Mouse (Mus musculus): Measurements from ENCODE around the gene Snrpd3. TPM values are rescaled to one million over a fixed set of nuclear protein-coding genes. Genes with fewer than 3 reads are reported as not detected.

Snrpd3 gene
- polyA plus RNA-seq, 1 experiment from 2014 or later = 178 TPM

- H3K36me3 ChIP-seq (ENCODE audit: control insufficient read depth, insufficient read depth, low read length) = no peaks in the 10 kb centered on the region
- H3K9ac ChIP-seq (ENCODE audit: low read depth, low read length) = no peak overlapping the region
- no peak overlapping the region; the same call in 1 of the 2 replicates for H3K27ac ChIP-seq (ENCODE audit: low read depth, low read length)
- no peak overlapping the region for H3K4me3 ChIP-seq (ENCODE audit: low read length)
- H3K27me3 ChIP-seq (ENCODE audit: control insufficient read depth, insufficient read depth, low read length) = peaks cover 12% of the 10 kb centered on the region
- H3K4me1 ChIP-seq (ENCODE audit: control insufficient read depth, insufficient read depth, low read length) = peaks cover 23% of the 10 kb centered on the region
- no peak for ATAC-seq (ENCODE audit: low FRiP score, low TSS enrichment)
- no peaks in the 10 kb centered on the region for H3K9me3 ChIP-seq (ENCODE audit: control insufficient read depth, low read length)
- WGBS = 66% methylated on average over 6 of the region's 6 CpGs
- H3K4me2 ChIP-seq (replicated peaks; ENCODE audit: low read depth, low read length) = no peak overlapping the region
These were observed 38.2 kb downstream of the Snrpd3 start for GRCm38 (mm10) chr10:75555557-75555956.

DNA sequence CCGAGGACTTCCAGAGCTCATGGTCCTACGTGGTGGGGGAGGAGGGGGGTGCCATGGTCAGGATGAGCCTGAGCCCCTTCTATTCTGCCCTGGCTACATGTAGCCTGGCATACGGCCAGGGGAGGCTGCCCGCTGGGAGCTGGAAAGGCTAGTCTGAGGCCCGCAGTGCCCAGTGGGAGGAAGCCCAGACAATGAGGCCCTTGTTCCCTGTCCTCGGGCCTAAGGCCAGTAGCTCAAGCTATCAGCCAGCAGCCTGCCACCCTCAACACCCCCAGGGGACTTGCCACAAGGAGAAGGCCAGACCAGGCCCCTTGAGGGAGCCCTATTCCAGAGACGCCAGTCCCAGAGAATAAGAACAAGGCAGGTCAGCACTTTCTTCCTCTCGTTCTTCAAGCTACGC, 38.7 kb downstream of the Snrpd3 start:
- Histone ChIP-seq H3K27ac (ENCODE audit: low read depth, low read length) (peak overlapping the region; percentile 62), H3K4me1 (ENCODE audit: control insufficient read depth, insufficient read depth, low read length) (peaks cover 23% of the 10 kb centered on the region)

DNA sequence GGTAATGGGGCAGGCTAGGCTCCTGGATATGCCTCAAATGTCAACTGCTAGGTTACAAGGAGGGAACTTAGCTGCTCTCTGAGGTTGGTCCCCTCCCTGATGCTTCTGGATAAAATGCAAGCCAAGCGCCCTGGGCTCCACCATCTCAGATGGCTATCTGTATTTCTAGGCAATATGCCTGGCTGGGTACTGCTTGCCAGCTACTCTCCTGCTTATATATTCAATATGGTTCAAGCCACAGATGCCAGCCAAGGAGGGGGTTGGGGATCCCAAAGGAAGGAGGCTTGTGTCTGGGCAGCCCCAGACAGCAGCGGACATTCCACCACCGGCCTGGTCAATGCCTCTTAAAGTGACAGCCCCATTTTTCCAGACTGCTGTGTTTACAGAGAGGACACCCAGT, 41.2 kb downstream of the Snrpd3 start:
- Histone ChIP-seq H3K36me3 (ENCODE audit: control insufficient read depth, insufficient read depth, low read length) (no peaks in the 10 kb centered on the region), H3K4me1 (ENCODE audit: control insufficient read depth, insufficient read depth, low read length) (peaks cover 23% of the 10 kb centered on the region; the same call in 1 of the 2 replicates), H3K4me3 (ENCODE audit: low read length) (no peak overlapping the region), H3K9ac (ENCODE audit: low read depth, low read length) (no peak overlapping the region), H3K27ac (ENCODE audit: low read depth, low read length) (no peak overlapping the region), H3K27me3 (ENCODE audit: control insufficient read depth, insufficient read depth, low read length) (peaks cover 21% of the 10 kb centered on the region), H3K4me2 (replicated peaks; ENCODE audit: low read depth, low read length) (no peak overlapping the region), H3K9me3 (ENCODE audit: control insufficient read depth, low read length) (no peaks in the 10 kb centered on the region)
- WGBS = 27% methylated on average over 3 of the region's 3 CpGs
- ATAC-seq (ENCODE audit: low FRiP score, low TSS enrichment) = no peak

More for the DNA sequence above, 38.7 kb downstream of the Snrpd3 start:
- Histone ChIP-seq H3K4me2 (replicated peaks; ENCODE audit: low read depth, low read length) (no peak overlapping the region), H3K36me3 (ENCODE audit: control insufficient read depth, insufficient read depth, low read length) (no peaks in the 10 kb centered on the region), H3K9ac (ENCODE audit: low read depth, low read length) (no peak overlapping the region), H3K27me3 (ENCODE audit: control insufficient read depth, insufficient read depth, low read length) (peaks cover 16% of the 10 kb centered on the region), H3K9me3 (ENCODE audit: control insufficient read depth, low read length) (no peaks in the 10 kb centered on the region), H3K4me3 (ENCODE audit: low read length) (no peak overlapping the region)
- no peak for ATAC-seq (ENCODE audit: low FRiP score, low TSS enrichment)
- WGBS = 61% methylated on average over 9 of the region's 9 CpGs

GRCm38 (mm10) chr10:75559041-75559675, 41.8 kb downstream of the Snrpd3 start:
- peak overlapping the region; percentile 69 for H3K9ac ChIP-seq (ENCODE audit: low read depth, low read length)
- ATAC-seq (ENCODE audit: low FRiP score, low TSS enrichment) = no peak
- no peaks in the 10 kb centered on the region for H3K36me3 ChIP-seq (ENCODE audit: control insufficient read depth, insufficient read depth, low read length)
- peak overlapping the region; percentile 58 for H3K4me3 ChIP-seq (ENCODE audit: low read length)
- no peak overlapping the region for H3K27ac ChIP-seq (ENCODE audit: low read depth, low read length)
- H3K4me2 ChIP-seq (replicated peaks; ENCODE audit: low read depth, low read length) = peak overlapping the region; percentile 100
- WGBS = 6% methylated on average over 14 of the region's 14 CpGs
- peaks cover 23% of the 10 kb centered on the region; the same call in 1 of the 2 replicates for H3K4me1 ChIP-seq (ENCODE audit: control insufficient read depth, insufficient read depth, low read length)
- H3K9me3 ChIP-seq (ENCODE audit: control insufficient read depth, low read length) = no peaks in the 10 kb centered on the region
- H3K27me3 ChIP-seq (ENCODE audit: control insufficient read depth, insufficient read depth, low read length) = peaks cover 21% of the 10 kb centered on the region

DNA sequence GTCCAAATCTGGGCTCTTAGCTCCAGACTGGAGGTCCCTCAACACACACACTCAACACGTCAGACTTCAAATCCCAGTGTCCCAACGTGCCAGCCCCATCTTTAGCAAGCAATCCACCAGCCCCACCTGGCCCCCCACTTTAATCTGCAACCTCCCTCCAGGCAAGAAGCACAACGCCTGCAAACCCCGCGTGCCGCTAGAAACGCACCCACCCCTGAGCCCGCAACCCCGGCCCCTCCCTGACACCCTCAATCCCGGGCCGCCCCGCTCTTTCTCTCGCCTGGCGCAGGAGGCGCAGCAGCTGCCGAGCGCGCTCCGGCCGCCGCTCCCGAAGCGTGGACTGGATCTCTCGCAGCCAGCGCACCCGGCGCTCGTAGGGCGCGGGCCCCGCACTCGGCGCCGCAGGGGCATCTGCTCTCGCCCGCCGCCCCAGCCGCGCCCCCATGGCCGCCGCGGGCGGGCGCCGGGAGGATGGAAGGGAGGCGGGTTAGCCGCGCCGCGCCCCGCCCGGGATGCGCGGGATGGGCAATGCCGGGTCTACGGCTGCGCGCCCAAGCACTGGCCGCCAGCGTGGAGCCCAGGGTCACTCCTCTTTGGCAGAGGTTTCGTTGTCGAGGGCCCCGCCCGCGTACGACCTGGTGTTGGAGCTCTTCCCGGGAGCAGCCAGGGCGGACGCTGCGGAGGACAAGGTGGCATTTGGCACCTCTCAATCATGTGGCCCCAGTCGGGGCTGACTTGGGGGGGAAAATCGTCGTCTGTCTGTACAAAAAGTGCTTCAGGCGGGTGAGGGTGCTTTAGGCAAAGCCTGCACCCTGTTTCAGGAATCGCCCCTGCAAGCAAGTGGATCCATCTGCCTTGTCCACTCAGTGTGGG, 42.6 kb downstream of the Snrpd3 start, which contains the start of gene Lrrc75b:
Lrrc75b (minus strand) TSS at position 655 of the 873 bp plus-strand sequence.
- Histone ChIP-seq H3K4me3 (ENCODE audit: low read length) (peak within 1 kb of the TSS; percentile 58), H3K9me3 (ENCODE audit: control insufficient read depth, low read length) (no peaks in the 10 kb centered on the region), H3K9ac (ENCODE audit: low read depth, low read length) (peak within 1 kb of the TSS; percentile 69), H3K4me1 (ENCODE audit: control insufficient read depth, insufficient read depth, low read length) (peaks cover 25% of the 10 kb centered on the region; the same call in 1 of the 2 replicates), H3K27me3 (ENCODE audit: control insufficient read depth, insufficient read depth, low read length) (peaks cover 21% of the 10 kb centered on the region), H3K27ac (ENCODE audit: low read depth, low read length) (no peak within 1 kb of the TSS), H3K4me2 (replicated peaks; ENCODE audit: low read depth, low read length) (peak within 1 kb of the TSS; percentile 100), H3K36me3 (ENCODE audit: control insufficient read depth, insufficient read depth, low read length) (no peaks in the 10 kb centered on the region)
- 1% methylated on average over 68 of the region's 75 CpGs for WGBS
- ATAC-seq (ENCODE audit: low FRiP score, low TSS enrichment) = peak; percentile 51

DNA sequence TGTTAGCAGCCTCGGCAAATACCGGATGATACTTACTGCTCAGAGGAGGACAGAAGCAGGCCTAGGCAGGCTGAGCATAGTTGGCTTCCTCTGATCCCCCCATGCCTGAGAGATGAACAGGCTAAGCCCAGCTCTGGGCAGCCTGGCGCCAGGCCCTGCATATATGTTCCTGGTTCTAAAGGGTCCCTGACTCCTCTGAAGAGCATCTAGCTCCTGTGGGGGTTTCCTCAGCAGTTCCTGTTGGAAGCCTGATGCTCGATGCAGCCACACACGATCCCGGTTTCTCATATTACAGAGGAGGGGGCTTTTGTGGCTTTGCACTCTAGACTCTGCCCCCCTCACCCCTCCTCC, 43.2 kb downstream of the Snrpd3 start:
- Histone ChIP-seq H3K4me3 (ENCODE audit: low read length) (peak overlapping the region; percentile 58), H3K9me3 (ENCODE audit: control insufficient read depth, low read length) (no peaks in the 10 kb centered on the region), H3K9ac (ENCODE audit: low read depth, low read length) (peak overlapping the region; percentile 69; the same call in 1 of the 2 replicates), H3K27ac (ENCODE audit: low read depth, low read length) (no peak overlapping the region), H3K27me3 (ENCODE audit: control insufficient read depth, insufficient read depth, low read length) (peaks cover 21% of the 10 kb centered on the region), H3K4me2 (replicated peaks; ENCODE audit: low read depth, low read length) (peak overlapping the region; percentile 100), H3K4me1 (ENCODE audit: control insufficient read depth, insufficient read depth, low read length) (peaks cover 28% of the 10 kb centered on the region; the same call in 1 of the 2 replicates), H3K36me3 (ENCODE audit: control insufficient read depth, insufficient read depth, low read length) (no peaks in the 10 kb centered on the region)
- WGBS = 11% methylated on average over 6 of the region's 6 CpGs
- ATAC-seq (ENCODE audit: low FRiP score, low TSS enrichment) = peak; percentile 22; the same call in 1 of the 2 replicates

- no peaks in the 10 kb centered on the region for H3K36me3 ChIP-seq (ENCODE audit: control insufficient read depth, insufficient read depth, low read length)
- no peaks in the 10 kb centered on the region for H3K9me3 ChIP-seq (ENCODE audit: control insufficient read depth, low read length)
- H3K9ac ChIP-seq (ENCODE audit: low read depth, low read length) = peak within 1 kb of the TSS; percentile 69; the same call in 1 of the 2 replicates
- WGBS = 52% methylated on average over 10 of the region's 10 CpGs
- no peak within 1 kb of the TSS for H3K27ac ChIP-seq (ENCODE audit: low read depth, low read length)
- H3K4me2 ChIP-seq (replicated peaks; ENCODE audit: low read depth, low read length) = peak within 1 kb of the TSS; percentile 100
- peaks cover 21% of the 10 kb centered on the region for H3K27me3 ChIP-seq (ENCODE audit: control insufficient read depth, insufficient read depth, low read length)
- H3K4me3 ChIP-seq (ENCODE audit: low read length) = peak within 1 kb of the TSS; percentile 58
- H3K4me1 ChIP-seq (ENCODE audit: control insufficient read depth, insufficient read depth, low read length) = peaks cover 28% of the 10 kb centered on the region; the same call in 1 of the 2 replicates
- ATAC-seq (ENCODE audit: low FRiP score, low TSS enrichment) = no peak
These were observed 43.8 kb downstream of the Snrpd3 start, which contains the start of gene Ggt1 for GRCm38 (mm10) chr10:75561071-75561654. TSS of gene Ggt1 (plus strand) at chr10:75561604.

DNA sequence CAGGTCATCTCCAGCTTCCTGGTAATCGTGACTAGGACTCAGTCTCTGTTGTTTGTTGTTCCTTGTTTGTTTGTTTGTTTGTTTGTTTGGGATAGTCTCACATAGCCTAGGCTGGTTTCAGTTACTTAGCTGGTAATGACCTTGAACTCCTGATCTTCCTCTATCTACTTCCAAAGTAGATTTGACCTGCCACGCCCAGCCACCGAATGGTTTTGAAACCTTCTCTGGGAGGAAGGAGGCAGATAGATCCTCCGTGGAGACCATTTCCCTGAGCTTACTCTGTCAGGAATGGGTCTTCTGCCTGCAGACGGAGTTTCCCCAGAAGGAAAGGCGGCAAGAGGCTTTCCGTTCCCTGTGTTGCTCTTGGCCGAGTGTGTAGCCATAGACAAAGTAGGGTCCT, 45.2 kb downstream of the Snrpd3 start:
- H3K36me3 ChIP-seq (ENCODE audit: control insufficient read depth, insufficient read depth, low read length) = no peaks in the 10 kb centered on the region
- no peak overlapping the region for H3K4me2 ChIP-seq (replicated peaks; ENCODE audit: low read depth, low read length)

More for the DNA sequence above, 45.2 kb downstream of the Snrpd3 start:
- Histone ChIP-seq H3K9me3 (ENCODE audit: control insufficient read depth, low read length) (no peaks in the 10 kb centered on the region), H3K4me3 (ENCODE audit: low read length) (no peak overlapping the region), H3K27ac (ENCODE audit: low read depth, low read length) (no peak overlapping the region), H3K9ac (ENCODE audit: low read depth, low read length) (no peak overlapping the region), H3K27me3 (ENCODE audit: control insufficient read depth, insufficient read depth, low read length) (peaks cover 21% of the 10 kb centered on the region), H3K4me1 (ENCODE audit: control insufficient read depth, insufficient read depth, low read length) (peaks cover 26% of the 10 kb centered on the region; the same call in 1 of the 2 replicates)
- WGBS = 86% methylated on average over 8 of the region's 8 CpGs
- no peak for ATAC-seq (ENCODE audit: low FRiP score, low TSS enrichment)
